Mouse (Mus musculus): ENCODE data around the gene Pld1. TPM values are rescaled to one million over a fixed set of nuclear protein-coding genes. Genes with fewer than 3 reads are reported as not detected.

The Pld1 gene
- polyA plus RNA-seq, 1 experiment from 2014 or later: 3.8 TPM

DNA sequence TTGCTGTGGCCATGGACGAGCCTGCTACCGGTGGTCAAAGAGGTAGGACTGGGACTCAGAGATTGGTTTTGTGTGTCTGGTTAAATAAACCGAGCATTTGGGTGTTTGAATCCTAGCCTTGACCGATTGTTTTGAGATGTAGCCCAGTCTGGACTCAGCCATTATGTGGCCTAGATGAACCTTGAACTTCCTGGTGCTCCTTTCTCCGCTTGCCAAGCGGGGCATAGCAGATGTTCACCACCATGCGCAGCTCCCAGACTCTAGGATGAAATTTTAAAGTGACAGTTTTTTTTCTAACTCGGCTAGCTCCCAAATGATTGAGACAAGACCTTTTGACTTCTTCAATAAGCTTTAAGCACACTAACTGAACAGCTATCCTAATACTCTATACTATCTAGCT, 102.7 kb downstream of the Pld1 start:
- Histone ChIP-seq H3K4me2 (no peak overlapping the region), H3K36me3 (replicated peaks) (no peaks in the 10 kb centered on the region), H3K27me3 (replicated peaks) (no peaks in the 10 kb centered on the region), H3K4me1 (no peaks in the 10 kb centered on the region), H3K4me3 (no peak overlapping the region), H3K9ac (no peak overlapping the region), H3K9me3 (no peaks in the 10 kb centered on the region), H3K27ac (no peak overlapping the region)
- WGBS: 92% methylated on average over 8 of the region's 8 CpGs
- ATAC-seq (replicated peaks): no peak

DNA sequence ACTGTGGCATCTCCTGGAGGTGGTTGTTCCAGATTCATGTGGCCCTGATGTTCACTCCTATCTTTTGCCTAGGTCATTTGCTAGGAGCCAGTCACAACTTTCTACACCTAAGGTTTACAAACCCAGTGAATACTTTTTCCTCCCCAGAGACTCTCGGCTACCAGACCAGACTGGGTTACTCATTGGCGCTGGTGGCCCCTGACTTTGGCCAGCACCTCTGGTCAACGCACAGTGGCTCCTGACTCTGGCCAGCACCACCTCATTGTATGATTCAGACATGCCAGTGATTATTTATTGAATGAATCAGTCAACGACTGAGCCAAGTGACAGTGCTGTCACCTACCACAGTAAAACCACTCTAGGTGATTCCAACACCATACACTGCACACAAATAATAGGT, 103.9 kb downstream of the Pld1 start:
- H3K9ac ChIP-seq: no peak overlapping the region
- H3K27ac ChIP-seq: no peak overlapping the region
- no peaks in the 10 kb centered on the region for H3K4me1 ChIP-seq
- no peaks in the 10 kb centered on the region for H3K9me3 ChIP-seq
- H3K4me3 ChIP-seq: no peak overlapping the region
- no peak overlapping the region for H3K4me2 ChIP-seq
- WGBS: 94% methylated on average over 4 of the region's 4 CpGs
- no peaks in the 10 kb centered on the region for H3K27me3 ChIP-seq (replicated peaks)
- ATAC-seq (replicated peaks): no peak
- no peaks in the 10 kb centered on the region for H3K36me3 ChIP-seq (replicated peaks)

DNA sequence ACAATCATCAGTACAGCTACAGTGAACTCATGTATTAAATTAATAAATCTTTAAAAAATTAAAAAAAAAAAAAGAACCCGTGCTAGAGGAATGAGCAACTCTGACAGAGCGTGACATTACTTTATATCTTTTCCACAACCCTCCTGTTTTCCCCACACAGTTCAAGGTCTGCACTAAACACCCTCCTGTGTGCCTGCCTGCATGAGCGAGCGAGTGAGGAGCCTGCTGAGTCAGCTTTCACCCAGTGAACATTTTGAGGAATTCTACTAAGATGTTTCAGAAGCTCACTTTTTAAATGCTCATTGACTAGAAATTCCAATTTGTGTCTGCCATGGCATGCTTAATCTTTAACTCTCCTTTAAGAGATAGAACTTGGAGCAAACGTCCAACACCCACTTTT, 109.1 kb downstream of the Pld1 start:
- Histone ChIP-seq H3K4me3 (no peak overlapping the region), H3K27ac (no peak overlapping the region), H3K9me3 (no peaks in the 10 kb centered on the region), H3K4me1 (no peaks in the 10 kb centered on the region), H3K4me2 (no peak overlapping the region), H3K27me3 (replicated peaks) (no peaks in the 10 kb centered on the region), H3K9ac (no peak overlapping the region), H3K36me3 (replicated peaks) (no peaks in the 10 kb centered on the region)
- ATAC-seq (replicated peaks): no peak
- WGBS: 79% methylated on average over 5 of the region's 5 CpGs

DNA sequence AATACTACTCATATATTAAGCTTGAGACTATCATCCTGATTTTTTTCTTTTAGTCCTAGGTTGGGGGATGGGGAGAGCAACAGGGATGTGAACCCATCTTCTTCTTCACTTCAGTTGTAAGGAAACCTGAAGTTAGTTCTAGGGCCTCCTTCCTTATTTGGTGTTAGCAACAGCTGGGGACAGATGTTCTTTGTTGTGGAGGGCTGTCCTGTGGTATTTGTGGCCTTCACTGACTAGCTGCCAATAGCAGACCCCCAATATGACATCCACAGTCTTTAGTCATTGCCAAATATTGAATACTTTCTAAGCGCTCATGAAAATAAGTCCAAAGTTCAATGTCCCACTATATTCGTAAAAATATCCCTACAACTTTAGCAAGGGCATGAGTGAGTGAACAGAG, 111.0 kb downstream of the Pld1 start:
- H3K4me1 ChIP-seq: no peaks in the 10 kb centered on the region
- H3K9me3 ChIP-seq: no peaks in the 10 kb centered on the region
- H3K27ac ChIP-seq: no peak overlapping the region
- 99% methylated on average over 2 of the region's 2 CpGs for WGBS
- no peak overlapping the region for H3K9ac ChIP-seq
- H3K4me3 ChIP-seq: no peak overlapping the region
- H3K36me3 ChIP-seq (replicated peaks): no peaks in the 10 kb centered on the region
- H3K27me3 ChIP-seq (replicated peaks): no peaks in the 10 kb centered on the region
- no peak for ATAC-seq (replicated peaks)
- H3K4me2 ChIP-seq: no peak overlapping the region

DNA sequence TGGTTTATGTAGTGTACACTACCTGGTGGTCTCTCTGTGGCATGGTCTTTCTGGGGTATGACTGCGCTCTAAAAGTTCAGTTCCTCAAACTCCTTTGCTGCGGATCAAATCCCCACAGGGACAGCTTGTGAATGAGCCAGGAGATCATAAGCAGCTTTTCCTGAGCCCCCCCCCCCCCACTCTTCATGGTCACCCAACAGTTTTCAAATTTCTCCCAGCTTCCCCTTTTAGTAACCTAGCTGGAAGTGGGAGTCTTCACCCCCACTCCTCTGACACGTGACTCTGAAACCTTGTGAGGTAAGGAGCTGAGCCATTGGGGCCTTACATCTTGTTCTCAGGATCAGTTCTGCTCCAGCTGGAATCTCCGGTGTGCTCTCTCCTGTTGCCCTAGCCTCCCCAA, 114.6 kb downstream of the Pld1 start:
- Histone ChIP-seq H3K4me2 (no peak overlapping the region), H3K9me3 (no peaks in the 10 kb centered on the region), H3K27ac (no peak overlapping the region), H3K4me1 (no peaks in the 10 kb centered on the region), H3K36me3 (replicated peaks) (no peaks in the 10 kb centered on the region), H3K9ac (no peak overlapping the region), H3K27me3 (replicated peaks) (no peaks in the 10 kb centered on the region), H3K4me3 (no peak overlapping the region)
- ATAC-seq (replicated peaks): no peak
- 84% methylated on average over 4 of the region's 4 CpGs for WGBS

DNA sequence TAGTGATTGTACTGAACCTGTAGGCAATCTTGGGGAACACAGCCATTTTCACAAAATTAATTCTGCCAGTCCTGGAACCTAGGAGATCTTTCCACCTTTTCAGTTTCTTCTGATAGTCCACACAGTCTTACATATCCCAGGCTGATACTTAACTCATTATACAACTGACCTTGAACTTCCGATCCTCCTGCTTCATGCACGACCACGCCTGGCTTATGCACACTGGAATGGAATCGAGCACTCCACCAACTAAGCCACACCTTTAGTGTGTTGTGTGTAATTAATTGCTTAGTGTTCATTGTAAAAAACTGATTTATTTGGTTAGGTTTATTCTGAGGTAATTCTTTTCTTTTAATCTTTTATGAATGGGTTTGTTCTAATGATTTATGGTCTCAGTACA, 122.2 kb downstream of the Pld1 start:
- H3K4me1 ChIP-seq: no peaks in the 10 kb centered on the region
- H3K36me3 ChIP-seq (replicated peaks): no peaks in the 10 kb centered on the region
- no peak overlapping the region for H3K9ac ChIP-seq
- H3K27ac ChIP-seq: no peak overlapping the region
- H3K4me3 ChIP-seq: no peak overlapping the region
- no peak overlapping the region for H3K4me2 ChIP-seq
- H3K9me3 ChIP-seq: no peaks in the 10 kb centered on the region
- 79% methylated on average over 4 of the region's 4 CpGs for WGBS
- H3K27me3 ChIP-seq (replicated peaks): no peaks in the 10 kb centered on the region
- no peak for ATAC-seq (replicated peaks)

DNA sequence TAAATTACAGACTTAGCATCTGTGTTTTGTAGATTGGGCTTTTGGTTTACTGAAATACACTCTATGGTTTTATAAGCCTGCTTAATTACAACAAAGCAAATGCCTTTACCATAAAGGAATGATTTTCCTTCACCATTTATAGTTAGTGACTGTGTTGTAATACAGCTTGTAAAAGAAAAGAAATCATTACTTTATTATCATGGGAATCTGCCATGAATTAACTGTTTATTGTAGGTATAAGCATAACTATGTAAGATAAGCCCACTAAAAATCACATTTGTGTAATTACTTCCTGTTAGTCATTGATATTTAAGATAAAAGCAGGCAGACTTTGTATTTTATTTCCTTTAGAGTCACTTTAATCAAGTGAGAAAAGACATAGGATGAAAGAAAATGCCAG, 122.7 kb downstream of the Pld1 start:
- H3K9me3 ChIP-seq: no peaks in the 10 kb centered on the region
- H3K4me3 ChIP-seq: no peak overlapping the region
- H3K4me2 ChIP-seq: no peak overlapping the region
- H3K27me3 ChIP-seq (replicated peaks): no peaks in the 10 kb centered on the region
- no peak overlapping the region for H3K9ac ChIP-seq
- no peak overlapping the region for H3K27ac ChIP-seq
- H3K4me1 ChIP-seq: no peaks in the 10 kb centered on the region
- ATAC-seq (replicated peaks): no peak
- no peaks in the 10 kb centered on the region for H3K36me3 ChIP-seq (replicated peaks)

DNA sequence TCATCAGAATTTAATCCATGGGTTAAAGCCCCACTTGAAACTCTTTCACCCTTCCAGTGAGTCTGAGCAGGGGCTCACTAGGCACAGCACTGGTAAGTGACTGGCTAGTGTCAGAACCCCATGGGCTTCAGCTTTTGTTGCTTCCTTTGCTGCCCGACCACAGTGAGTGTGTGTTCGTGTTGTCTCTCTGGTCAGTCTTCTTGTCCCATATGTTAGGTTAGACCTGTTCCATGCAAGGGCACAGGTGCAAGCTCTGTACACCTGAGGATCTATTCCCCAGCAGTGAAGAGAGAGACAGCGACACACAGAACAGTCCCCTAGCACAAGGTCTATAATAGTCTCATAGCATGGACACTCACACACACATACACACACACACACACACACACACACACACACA, 140.7 kb downstream of the Pld1 start:
- Histone ChIP-seq H3K4me2 (no peak overlapping the region), H3K27ac (no peak overlapping the region), H3K36me3 (replicated peaks) (no peaks in the 10 kb centered on the region), H3K9ac (no peak overlapping the region), H3K27me3 (replicated peaks) (no peaks in the 10 kb centered on the region), H3K9me3 (no peaks in the 10 kb centered on the region), H3K4me1 (no peaks in the 10 kb centered on the region), H3K4me3 (no peak overlapping the region)
- no peak for ATAC-seq (replicated peaks)
- WGBS: 80% methylated on average over 3 of the region's 3 CpGs

DNA sequence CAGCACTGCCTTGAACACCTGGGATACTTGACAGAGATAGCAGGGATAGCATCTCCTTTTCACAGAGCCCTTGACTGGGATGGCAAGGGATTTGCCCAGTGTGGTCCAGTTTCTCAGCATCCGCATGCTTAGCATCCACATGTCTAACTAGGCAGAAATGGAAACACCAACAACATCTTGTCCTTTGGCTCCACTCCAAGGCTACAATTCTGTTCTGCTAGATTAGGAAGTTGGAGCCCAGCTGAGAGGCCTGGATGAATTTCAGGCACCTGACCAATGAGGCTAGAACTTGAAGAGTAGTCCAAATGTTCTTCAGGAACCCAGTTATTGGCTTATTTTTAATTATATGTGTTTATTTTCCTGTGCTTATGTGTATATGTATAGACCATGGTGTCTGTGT, 141.6 kb downstream of the Pld1 start:
- Histone ChIP-seq H3K4me2 (no peak overlapping the region), H3K27me3 (replicated peaks) (no peaks in the 10 kb centered on the region), H3K36me3 (replicated peaks) (no peaks in the 10 kb centered on the region), H3K9ac (no peak overlapping the region), H3K9me3 (no peaks in the 10 kb centered on the region), H3K27ac (no peak overlapping the region), H3K4me3 (no peak overlapping the region), H3K4me1 (no peaks in the 10 kb centered on the region)
- ATAC-seq (replicated peaks): no peak
- WGBS: 88% methylated on average over 1 of the region's 1 CpGs

DNA sequence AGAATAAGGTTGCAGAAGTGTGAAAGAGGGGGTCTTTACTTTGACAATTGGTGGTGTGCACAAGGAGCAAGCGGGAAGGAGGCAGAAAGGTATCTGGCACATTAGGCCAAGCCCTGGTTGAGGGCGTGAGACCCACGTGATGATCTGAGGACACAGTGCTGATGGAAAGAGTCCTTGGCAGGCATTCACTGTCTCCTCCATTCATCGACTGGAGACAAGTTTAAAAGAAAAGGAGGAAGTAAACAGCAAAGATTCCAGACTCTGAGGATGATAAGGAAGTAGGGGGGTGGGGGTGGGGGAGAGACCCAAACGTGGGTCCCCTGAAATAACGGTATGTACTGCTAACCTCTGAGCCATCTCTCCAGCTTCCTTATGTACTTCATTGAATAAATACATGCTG, 142.5 kb downstream of the Pld1 start:
- Histone ChIP-seq H3K9ac (no peak overlapping the region), H3K4me1 (no peaks in the 10 kb centered on the region), H3K4me2 (no peak overlapping the region), H3K9me3 (no peaks in the 10 kb centered on the region), H3K4me3 (no peak overlapping the region), H3K27ac (no peak overlapping the region), H3K36me3 (replicated peaks) (no peaks in the 10 kb centered on the region), H3K27me3 (replicated peaks) (no peaks in the 10 kb centered on the region)
- ATAC-seq (replicated peaks): no peak
- 75% methylated on average over 6 of the region's 6 CpGs for WGBS

DNA sequence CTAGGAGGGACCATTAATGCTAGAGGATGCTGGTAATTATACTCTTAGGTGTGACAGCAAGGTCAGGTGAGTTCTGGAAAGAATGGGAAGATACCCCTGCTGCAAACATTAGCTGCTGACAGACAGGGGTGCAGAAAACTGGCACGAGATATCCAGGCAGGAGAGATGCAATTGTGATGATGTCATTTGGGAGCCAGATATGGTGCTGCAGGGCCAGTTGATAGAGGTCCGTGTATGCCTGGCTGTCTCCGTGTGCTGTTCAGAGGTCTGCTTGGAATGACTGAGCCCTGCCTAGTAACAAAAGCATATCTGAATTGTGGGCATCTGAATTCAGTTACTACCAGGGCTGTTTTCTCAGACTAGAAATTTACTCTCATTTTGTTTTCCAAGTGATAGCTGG, 144.7 kb downstream of the Pld1 start:
- WGBS: 84% methylated on average over 3 of the region's 3 CpGs
- Histone ChIP-seq H3K27me3 (replicated peaks) (no peaks in the 10 kb centered on the region), H3K9ac (no peak overlapping the region), H3K9me3 (no peaks in the 10 kb centered on the region), H3K4me2 (no peak overlapping the region), H3K36me3 (replicated peaks) (no peaks in the 10 kb centered on the region), H3K4me1 (no peaks in the 10 kb centered on the region), H3K27ac (no peak overlapping the region), H3K4me3 (no peak overlapping the region)
- ATAC-seq (replicated peaks): no peak

DNA sequence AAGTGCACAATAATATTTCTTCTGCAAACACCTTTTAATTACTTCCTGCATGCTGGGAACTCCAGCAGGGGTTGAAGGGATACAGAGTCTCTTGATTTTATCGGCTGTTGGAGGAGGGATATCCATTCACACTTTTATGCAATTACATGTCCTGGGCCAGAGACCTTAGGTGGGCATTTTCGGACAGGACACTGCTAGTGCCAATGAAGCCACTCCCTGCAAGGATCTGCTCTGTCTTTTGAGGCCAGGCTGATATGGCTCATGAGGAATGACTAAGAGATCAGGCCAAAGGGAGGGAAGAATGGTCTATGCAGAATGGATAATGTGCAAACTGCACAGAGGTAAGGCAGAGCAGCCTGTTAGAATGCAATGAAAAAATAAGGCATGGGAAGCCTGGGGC, 145.8 kb downstream of the Pld1 start:
- no peaks in the 10 kb centered on the region for H3K9me3 ChIP-seq
- 70% methylated on average over 2 of the region's 2 CpGs for WGBS
- no peaks in the 10 kb centered on the region for H3K36me3 ChIP-seq (replicated peaks)
- no peaks in the 10 kb centered on the region for H3K27me3 ChIP-seq (replicated peaks)
- no peak overlapping the region for H3K9ac ChIP-seq
- no peaks in the 10 kb centered on the region for H3K4me1 ChIP-seq
- no peak overlapping the region for H3K27ac ChIP-seq
- H3K4me3 ChIP-seq: no peak overlapping the region
- H3K4me2 ChIP-seq: no peak overlapping the region
- ATAC-seq (replicated peaks): no peak

DNA sequence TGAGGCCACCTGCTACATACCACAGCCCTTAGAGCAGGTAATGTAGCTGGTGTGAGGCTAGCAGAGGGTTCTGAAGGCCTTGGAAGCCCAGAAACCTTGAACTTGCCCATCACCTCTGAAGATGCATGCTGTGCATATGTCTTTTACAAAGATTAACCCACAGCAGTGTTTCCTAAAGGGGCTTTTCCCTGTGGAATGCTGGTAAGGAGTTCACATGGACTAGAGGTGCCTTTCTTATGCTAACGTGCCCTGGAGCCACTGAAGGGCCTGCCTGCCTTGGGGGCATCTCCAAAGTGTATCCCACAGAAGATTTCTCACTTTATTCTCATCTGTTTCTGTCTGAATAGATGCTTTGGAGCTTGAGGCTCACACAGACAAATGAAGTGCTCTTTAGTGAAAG, 152.8 kb downstream of the Pld1 start:
- no peaks in the 10 kb centered on the region for H3K9me3 ChIP-seq
- no peak overlapping the region for H3K4me3 ChIP-seq
- H3K9ac ChIP-seq: no peak overlapping the region
- no peaks in the 10 kb centered on the region for H3K27me3 ChIP-seq (replicated peaks)
- no peaks in the 10 kb centered on the region for H3K4me1 ChIP-seq
- WGBS: 31% methylated on average over 1 of the region's 1 CpGs
- no peak for ATAC-seq (replicated peaks)
- no peak overlapping the region for H3K27ac ChIP-seq
- H3K36me3 ChIP-seq (replicated peaks): no peaks in the 10 kb centered on the region
- no peak overlapping the region for H3K4me2 ChIP-seq

DNA sequence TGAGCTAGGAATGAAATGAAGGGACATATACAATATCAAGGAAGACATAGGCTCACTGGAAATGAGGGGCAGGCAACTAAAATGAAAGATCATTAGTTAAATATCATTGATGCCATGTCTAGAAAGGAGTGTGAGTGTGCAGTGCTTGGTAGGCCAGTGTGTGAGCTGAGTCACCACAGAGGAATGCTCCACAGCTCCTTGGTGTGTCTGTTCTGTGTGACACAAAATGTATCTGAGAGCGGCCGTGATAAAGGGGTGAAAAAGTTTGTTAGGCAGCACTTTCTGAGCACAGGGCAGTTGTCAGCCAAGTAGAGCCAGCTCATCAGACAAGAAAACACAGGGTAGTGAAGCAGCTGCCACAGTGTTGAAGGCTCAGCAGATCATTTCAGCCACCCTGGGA, 153.2 kb downstream of the Pld1 start:
- Histone ChIP-seq H3K4me1 (no peaks in the 10 kb centered on the region), H3K9me3 (no peaks in the 10 kb centered on the region), H3K4me3 (no peak overlapping the region), H3K4me2 (no peak overlapping the region), H3K9ac (no peak overlapping the region), H3K27ac (no peak overlapping the region), H3K27me3 (replicated peaks) (no peaks in the 10 kb centered on the region), H3K36me3 (replicated peaks) (no peaks in the 10 kb centered on the region)
- 82% methylated on average over 2 of the region's 2 CpGs for WGBS
- ATAC-seq (replicated peaks): no peak
